Mouse (Mus musculus): ENCODE results near the gene Magt1. TPM values are rescaled to one million over a fixed set of nuclear protein-coding genes. Genes with fewer than 3 reads are reported as not detected.

Magt1 gene
- polyA plus RNA-seq (2016; fragmentation: Nextera tagmentation; extraction: Ambion mirVana): 50.2 and 54.4 TPM in 2 replicates

- Histone ChIP-seq H3K27ac (peak within 1 kb of the TSS; percentile 86), H3K4me1 (no peaks in the 10 kb centered on the region), H3K27me3 (ENCODE audit: insufficient read depth, poor library complexity, severe bottlenecking) (no peaks in the 10 kb centered on the region; the same call in 1 of the 2 replicates), H3K9me3 (no peaks in the 10 kb centered on the region), H3K4me3 (peak within 1 kb of the TSS; percentile 67), H3K36me3 (no peaks in the 10 kb centered on the region)
- peak; percentile 95 for DNase-seq (ENCODE audit: low spot score)
- WGBS: 12% methylated on average over 45 of the region's 45 CpGs
Observed at GRCm38 (mm10) chrX:106011465-106012159, at the start of gene Magt1. Gene Magt1, minus strand, starts transcription at chrX:106011906.

- WGBS: 69% methylated on average over 1 of the region's 1 CpGs
- no peaks in the 10 kb centered on the region for H3K27me3 ChIP-seq (ENCODE audit: insufficient read depth, poor library complexity, severe bottlenecking)
- no peaks in the 10 kb centered on the region for H3K9me3 ChIP-seq
- H3K4me1 ChIP-seq: no peaks in the 10 kb centered on the region
- no peak overlapping the region for H3K27ac ChIP-seq
- H3K36me3 ChIP-seq: no peaks in the 10 kb centered on the region
- DNase-seq (ENCODE audit: low spot score): no peak
- H3K4me3 ChIP-seq: no peak overlapping the region
Observed at GRCm38 (mm10) chrX:106048191-106048590, 36.5 kb upstream of the Magt1 start.

- 54% methylated on average over 9 of the region's 9 CpGs for WGBS
- H3K9me3 ChIP-seq: no peaks in the 10 kb centered on the region
- H3K27me3 ChIP-seq (ENCODE audit: insufficient read depth, poor library complexity, severe bottlenecking): no peaks in the 10 kb centered on the region
- no peak for DNase-seq (ENCODE audit: low spot score)
- H3K4me3 ChIP-seq: 0 out of 2 replicates have a peak overlapping the region, but pooled peaks have one; percentile 12
- 0 out of 2 replicates have a peak overlapping the region, but pooled peaks have one; percentile 29 for H3K27ac ChIP-seq
- H3K4me1 ChIP-seq: no peaks in the 10 kb centered on the region
- H3K36me3 ChIP-seq: no peaks in the 10 kb centered on the region
Observed at GRCm38 (mm10) chrX:106045928-106046327, 34.2 kb upstream of the Magt1 start.

GRCm38 (mm10) chrX:106045455-106045854 lies 33.7 kb upstream of the Magt1 start:
- no peaks in the 10 kb centered on the region for H3K4me1 ChIP-seq
- no peak for DNase-seq (ENCODE audit: low spot score)
- no peak overlapping the region for H3K4me3 ChIP-seq
- no peaks in the 10 kb centered on the region for H3K36me3 ChIP-seq
- H3K27ac ChIP-seq: no peak overlapping the region
- H3K9me3 ChIP-seq: no peaks in the 10 kb centered on the region
- 32% methylated on average over 2 of the region's 2 CpGs for WGBS
- H3K27me3 ChIP-seq (ENCODE audit: insufficient read depth, poor library complexity, severe bottlenecking): no peaks in the 10 kb centered on the region

- Histone ChIP-seq H3K27ac (no peak overlapping the region), H3K4me1 (no peaks in the 10 kb centered on the region), H3K36me3 (no peaks in the 10 kb centered on the region), H3K4me3 (no peak overlapping the region), H3K27me3 (ENCODE audit: insufficient read depth, poor library complexity, severe bottlenecking) (no peaks in the 10 kb centered on the region), H3K9me3 (no peaks in the 10 kb centered on the region)
- 47% methylated on average over 8 of the region's 8 CpGs for WGBS
- DNase-seq (ENCODE audit: low spot score): no peak
Observed at GRCm38 (mm10) chrX:106043863-106044617, 32.3 kb upstream of the Magt1 start.

- Histone ChIP-seq H3K9me3 (no peaks in the 10 kb centered on the region), H3K27me3 (ENCODE audit: insufficient read depth, poor library complexity, severe bottlenecking) (no peaks in the 10 kb centered on the region), H3K27ac (no peak overlapping the region), H3K4me3 (no peak overlapping the region), H3K36me3 (no peaks in the 10 kb centered on the region), H3K4me1 (no peaks in the 10 kb centered on the region)
- no peak for DNase-seq (ENCODE audit: low spot score)
- 74% methylated on average over 3 of the region's 3 CpGs for WGBS
Observed at GRCm38 (mm10) chrX:106037185-106037752, 25.6 kb upstream of the Magt1 start.

- no peak overlapping the region for H3K4me3 ChIP-seq
- DNase-seq (ENCODE audit: low spot score): no peak
- no peaks in the 10 kb centered on the region for H3K9me3 ChIP-seq
- 61% methylated on average over 2 of the region's 2 CpGs for WGBS
- H3K4me1 ChIP-seq: no peaks in the 10 kb centered on the region
- no peaks in the 10 kb centered on the region for H3K27me3 ChIP-seq (ENCODE audit: insufficient read depth, poor library complexity, severe bottlenecking)
- H3K36me3 ChIP-seq: no peaks in the 10 kb centered on the region
- no peak overlapping the region for H3K27ac ChIP-seq
Observed at GRCm38 (mm10) chrX:106035727-106036126, 24.0 kb upstream of the Magt1 start.

- H3K36me3 ChIP-seq: no peaks in the 10 kb centered on the region
- no peaks in the 10 kb centered on the region for H3K9me3 ChIP-seq
- no peak overlapping the region for H3K4me3 ChIP-seq
- H3K27me3 ChIP-seq (ENCODE audit: insufficient read depth, poor library complexity, severe bottlenecking): no peaks in the 10 kb centered on the region
- DNase-seq (ENCODE audit: low spot score): no peak
- no peak overlapping the region for H3K27ac ChIP-seq
- no peaks in the 10 kb centered on the region for H3K4me1 ChIP-seq
Observed at GRCm38 (mm10) chrX:106031124-106031523, 19.4 kb upstream of the Magt1 start.

GRCm38 (mm10) chrX:106030176-106030575 lies 18.5 kb upstream of the Magt1 start:
- no peaks in the 10 kb centered on the region for H3K4me1 ChIP-seq
- H3K36me3 ChIP-seq: no peaks in the 10 kb centered on the region
- H3K27ac ChIP-seq: no peak overlapping the region
- no peaks in the 10 kb centered on the region for H3K27me3 ChIP-seq (ENCODE audit: insufficient read depth, poor library complexity, severe bottlenecking)
- 74% methylated on average over 5 of the region's 5 CpGs for WGBS
- no peak overlapping the region for H3K4me3 ChIP-seq
- no peak for DNase-seq (ENCODE audit: low spot score)
- H3K9me3 ChIP-seq: no peaks in the 10 kb centered on the region

GRCm38 (mm10) chrX:106027343-106027674 lies 15.6 kb upstream of the Magt1 start:
- Histone ChIP-seq H3K4me1 (no peaks in the 10 kb centered on the region), H3K27me3 (ENCODE audit: insufficient read depth, poor library complexity, severe bottlenecking) (no peaks in the 10 kb centered on the region), H3K4me3 (peak overlapping the region; percentile 61), H3K36me3 (0 out of 2 replicates have a peak, but pooled peaks cover 5% of the 10 kb centered on the region), H3K9me3 (no peaks in the 10 kb centered on the region), H3K27ac (peak overlapping the region; percentile 83)
- WGBS: 22% methylated on average over 8 of the region's 8 CpGs
- DNase-seq (ENCODE audit: low spot score): no peak

GRCm38 (mm10) chrX:106026418-106027342 lies 15.0 kb upstream of the Magt1 start, which contains the start of gene Atp7a:
Gene Atp7a, plus strand, starts transcription at chrX:106027276.
- H3K9me3 ChIP-seq: no peaks in the 10 kb centered on the region
- peak; percentile 96 for DNase-seq (ENCODE audit: low spot score)
- WGBS: 12% methylated on average over 35 of the region's 36 CpGs
- no peaks in the 10 kb centered on the region for H3K4me1 ChIP-seq
- H3K36me3 ChIP-seq: peaks cover 11% of the 10 kb centered on the region
- peak within 1 kb of the TSS; percentile 61 for H3K4me3 ChIP-seq
- no peaks in the 10 kb centered on the region for H3K27me3 ChIP-seq (ENCODE audit: insufficient read depth, poor library complexity, severe bottlenecking)
- H3K27ac ChIP-seq: peak within 1 kb of the TSS; percentile 83

GRCm38 (mm10) chrX:106017516-106017915 lies 5.8 kb upstream of the Magt1 start:
- Histone ChIP-seq H3K27me3 (ENCODE audit: insufficient read depth, poor library complexity, severe bottlenecking) (no peaks in the 10 kb centered on the region), H3K9me3 (no peaks in the 10 kb centered on the region), H3K4me1 (no peaks in the 10 kb centered on the region), H3K36me3 (peaks cover 34% of the 10 kb centered on the region), H3K4me3 (peak overlapping the region; percentile 67), H3K27ac (no peak overlapping the region)
- 88% methylated on average over 4 of the region's 4 CpGs for WGBS
- DNase-seq (ENCODE audit: low spot score): no peak
